Mouse (Mus musculus) liver, embryonic 15.5 days (tissue): ENCODE data around the gene Slc7a11. TPM values are rescaled to one million over a fixed set of nuclear protein-coding genes. Genes with fewer than 3 reads are reported as not detected.

Source experiments
- ATAC-seq: fragments of 200-750 bp; cut with Nextera tagmentation; 2 replicates; pipeline ENCODE4 v1.8.0; 2017; ENCODE audit warnings: moderate number of reproducible peaks, mild to moderate bottlenecking, moderate library complexity; ENCODE audit not compliant: insufficient read depth
- H3K27ac ChIP-seq: fragments of 300-500 bp; sonication (generic); replicated peaks from 2 replicates; pipeline ENCODE4 v1.5.1; 2015; ENCODE audit warnings: mild to moderate bottlenecking, inconsistent platforms
- H3K27me3 ChIP-seq: fragments of 300-500 bp; sonication (generic); 2 replicates; pipeline ENCODE4 v1.6.1; 2015; ENCODE audit warnings: mild to moderate bottlenecking, inconsistent platforms
- H3K36me3 ChIP-seq: fragments of 300-500 bp; sonication (generic); replicated peaks from 2 replicates; pipeline ENCODE4 v1.6.1; 2015; ENCODE audit warnings: moderate library complexity, mild to moderate bottlenecking, inconsistent platforms
- H3K4me1 ChIP-seq: fragments of 300-500 bp; sonication (generic); replicated peaks from 2 replicates; pipeline ENCODE4 v1.6.1; 2015; ENCODE audit warnings: inconsistent platforms
- H3K4me2 ChIP-seq: fragments of 300-500 bp; sonication (generic); 2 replicates; pipeline ENCODE4 v1.6.1; 2015; ENCODE audit warnings: moderate library complexity, mild to moderate bottlenecking, inconsistent platforms
- H3K4me3 ChIP-seq: fragments of 300-500 bp; sonication (generic); replicated peaks from 2 replicates; pipeline ENCODE4 v1.5.1; 2015; ENCODE audit warnings: mild to moderate bottlenecking, inconsistent platforms
- H3K9ac ChIP-seq: fragments of 300-500 bp; sonication (generic); 2 replicates; pipeline ENCODE4 v1.6.1; 2015; ENCODE audit warnings: moderate library complexity, mild to moderate bottlenecking, inconsistent platforms
- H3K9me3 ChIP-seq: fragments of 300-500 bp; sonication (generic); replicated peaks from 2 replicates; pipeline ENCODE4 v1.6.1; 2016; ENCODE audit warnings: inconsistent platforms
- WGBS: fragments of 180-500 bp; shearing (Covaris S2); methylation state at CpG from one replicate; pipeline ENCODE4 v1.1.7; 2015; ENCODE audit warnings: mixed read lengths; ENCODE audit not compliant: insufficient replicate concordance; 5-methylcytosine and 5-hydroxymethylcytosine counted together
- polyA plus RNA-seq: library from polyadenylated mRNA; unstranded; fragments of >200 nt; fragmentation: Nextera tagmentation; extraction: Ambion mirVana; gene quantifications from 2 replicates; pipeline ENCODE4 v1.2.1, GENCODE M21; 2015

Gene Slc7a11
- polyA plus RNA-seq: 0.13 and 0.22 TPM in 2 replicates

DNA sequence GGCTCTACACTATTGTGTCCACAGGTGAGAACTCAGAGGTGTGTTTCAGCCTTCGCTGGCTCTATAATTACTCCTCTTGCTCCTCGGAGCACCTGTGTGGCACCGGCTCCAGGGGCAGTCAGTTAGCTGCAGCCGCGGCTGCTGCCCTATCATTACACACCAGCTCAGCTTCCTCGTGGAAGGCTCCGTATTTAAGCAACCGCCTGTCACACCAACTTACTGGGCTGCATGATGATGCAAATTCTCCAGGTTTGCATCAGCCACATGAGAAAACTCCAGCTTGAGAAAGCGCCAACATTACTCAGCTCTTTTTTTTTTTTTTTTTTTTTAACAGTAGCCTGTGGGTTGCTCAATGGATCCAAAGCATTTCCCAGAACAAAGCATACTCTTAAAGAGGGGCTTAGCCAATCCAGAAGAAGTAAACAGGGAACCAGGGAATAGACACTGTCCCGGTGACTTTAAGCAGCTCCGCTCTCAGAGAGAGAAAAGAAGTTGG, at the start of gene Slc7a11:
Slc7a11 (minus strand) TSS at position 194 of the 496 bp plus-strand sequence.
- 1% methylated on average over 11 of the region's 11 CpGs for WGBS
- H3K27ac ChIP-seq: no peak within 1 kb of the TSS
- H3K4me2 ChIP-seq: peak within 1 kb of the TSS; percentile 60
- H3K36me3 ChIP-seq: no peaks in the 10 kb centered on the region
- no peaks in the 10 kb centered on the region for H3K9me3 ChIP-seq
- peak; percentile 44; the same call in 1 of the 2 replicates for ATAC-seq
- H3K4me3 ChIP-seq: peak within 1 kb of the TSS; percentile 29
- no peaks in the 10 kb centered on the region for H3K27me3 ChIP-seq
- H3K9ac ChIP-seq: no peak within 1 kb of the TSS
- no peaks in the 10 kb centered on the region; the same call in 1 of the 2 replicates for H3K4me1 ChIP-seq

DNA sequence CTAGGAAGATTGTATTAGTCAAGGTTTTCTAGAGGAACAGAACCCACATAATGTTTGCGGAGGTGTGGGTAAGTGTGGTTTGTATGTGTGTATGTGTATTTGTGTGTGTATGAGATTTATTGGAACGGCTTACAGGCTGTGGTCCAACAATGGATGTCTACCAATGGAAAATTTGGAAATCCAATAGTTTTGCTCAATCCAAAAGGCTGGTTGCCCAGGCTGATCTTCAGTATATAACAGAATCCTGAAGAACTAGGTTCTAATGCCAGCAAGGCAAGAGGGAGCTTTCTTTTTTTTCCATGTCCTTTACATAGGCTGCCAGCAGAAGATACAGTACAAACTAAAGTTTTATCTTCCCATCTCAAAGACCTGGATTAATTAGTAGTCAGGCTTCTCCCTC, 48.3 kb upstream of the Slc7a11 start:
- H3K36me3 ChIP-seq: no peaks in the 10 kb centered on the region
- no peaks in the 10 kb centered on the region for H3K4me1 ChIP-seq
- H3K4me3 ChIP-seq: no peak overlapping the region
- H3K27ac ChIP-seq: no peak overlapping the region
- H3K4me2 ChIP-seq: no peak overlapping the region
- WGBS: 55% methylated on average over 2 of the region's 2 CpGs
- H3K27me3 ChIP-seq: no peaks in the 10 kb centered on the region
- no peak for ATAC-seq
- no peaks in the 10 kb centered on the region for H3K9me3 ChIP-seq
- H3K9ac ChIP-seq: no peak overlapping the region

DNA sequence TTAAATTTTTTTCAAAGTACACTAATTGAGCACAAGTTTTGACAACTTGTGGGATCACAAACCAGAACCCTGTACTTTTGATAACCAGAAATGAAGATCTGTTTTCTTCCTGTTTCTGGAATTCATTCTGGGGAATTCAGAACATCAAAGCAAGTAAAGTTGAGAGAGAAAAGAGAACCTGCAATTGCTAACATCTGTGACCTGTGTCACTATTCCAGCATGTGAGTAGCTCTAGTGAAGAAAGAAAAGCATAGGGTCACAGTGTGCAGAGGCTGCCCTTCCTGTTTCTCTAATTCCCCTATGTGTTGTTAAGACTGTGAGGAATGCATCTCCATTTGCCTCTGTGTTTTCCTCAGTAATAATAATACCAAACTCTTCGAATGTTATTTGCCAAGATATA, 40.7 kb upstream of the Slc7a11 start:
- WGBS: 43% methylated on average over 1 of the region's 1 CpGs

DNA sequence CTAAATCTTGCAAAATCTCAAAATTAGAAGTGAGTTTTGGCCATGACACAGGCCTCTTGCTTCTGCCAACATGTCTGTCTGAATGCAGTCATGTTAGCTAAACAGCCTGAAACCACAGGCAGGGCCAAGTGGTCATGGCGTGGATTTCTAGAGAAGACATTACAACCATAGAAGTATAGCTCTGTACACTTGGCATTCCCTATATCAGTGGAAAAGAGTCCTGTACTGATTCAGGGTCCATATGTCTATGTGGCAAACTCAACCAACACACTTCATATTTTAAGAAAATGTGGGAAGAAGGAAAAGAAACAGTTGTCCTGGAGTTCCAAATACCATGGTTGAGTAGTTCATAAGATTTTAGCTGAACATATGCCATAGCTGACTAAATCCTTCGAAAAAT, 18.8 kb upstream of the Slc7a11 start:
- 52% methylated on average over 2 of the region's 2 CpGs for WGBS
- Histone ChIP-seq H3K9me3 (no peaks in the 10 kb centered on the region), H3K36me3 (no peaks in the 10 kb centered on the region), H3K27me3 (no peaks in the 10 kb centered on the region), H3K9ac (no peak overlapping the region), H3K27ac (no peak overlapping the region), H3K4me1 (no peaks in the 10 kb centered on the region), H3K4me2 (no peak overlapping the region), H3K4me3 (no peak overlapping the region)
- ATAC-seq: no peak

More for the DNA sequence above, 40.7 kb upstream of the Slc7a11 start:
- Histone ChIP-seq H3K27me3 (no peaks in the 10 kb centered on the region), H3K9ac (no peak overlapping the region), H3K4me3 (no peak overlapping the region), H3K36me3 (no peaks in the 10 kb centered on the region), H3K9me3 (no peaks in the 10 kb centered on the region), H3K27ac (no peak overlapping the region), H3K4me1 (no peaks in the 10 kb centered on the region), H3K4me2 (no peak overlapping the region)
- ATAC-seq: no peak

DNA sequence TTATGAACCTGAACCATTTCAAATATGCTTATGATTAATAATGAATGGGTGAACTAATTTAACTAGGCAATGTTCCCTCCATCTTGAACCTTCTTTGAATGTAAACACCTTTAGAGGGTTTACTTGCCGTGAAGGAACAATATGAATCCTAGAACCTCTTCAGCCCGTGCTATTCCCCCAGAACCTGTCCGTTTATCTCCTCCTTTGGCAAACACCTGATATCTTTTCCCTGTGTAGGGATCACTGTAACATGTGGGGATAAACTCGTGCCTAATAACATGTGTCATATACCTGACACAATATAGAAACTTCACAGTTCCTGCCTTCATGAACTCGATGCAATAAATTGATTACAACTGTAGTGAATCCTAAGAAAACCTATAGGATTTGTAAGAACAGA, 13.7 kb upstream of the Slc7a11 start:
- Histone ChIP-seq H3K4me3 (no peak overlapping the region), H3K9me3 (no peaks in the 10 kb centered on the region), H3K36me3 (no peaks in the 10 kb centered on the region), H3K27ac (no peak overlapping the region), H3K9ac (no peak overlapping the region), H3K4me2 (no peak overlapping the region), H3K27me3 (no peaks in the 10 kb centered on the region), H3K4me1 (no peaks in the 10 kb centered on the region)
- no peak for ATAC-seq
- 53% methylated on average over 5 of the region's 5 CpGs for WGBS

DNA sequence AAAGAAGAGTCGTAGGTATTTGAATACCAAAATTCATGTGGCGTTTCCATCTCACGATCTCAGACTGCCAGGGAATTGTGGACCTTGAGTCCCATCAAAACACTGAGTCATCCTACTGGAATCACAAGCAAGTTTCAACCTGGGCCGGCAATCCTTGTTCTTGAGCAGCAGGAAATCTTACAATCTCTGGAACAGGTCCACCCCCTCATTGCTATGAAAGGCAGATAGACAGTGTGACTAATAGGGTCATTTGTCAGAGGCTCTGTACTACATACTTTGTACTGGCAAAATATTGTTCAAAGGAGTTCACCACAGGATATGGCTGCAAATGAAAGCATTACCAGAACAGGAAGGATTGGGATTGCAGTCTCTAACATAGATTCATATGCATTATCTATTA, 13.2 kb upstream of the Slc7a11 start:
- H3K9ac ChIP-seq: no peak overlapping the region
- no peaks in the 10 kb centered on the region for H3K27me3 ChIP-seq
- H3K9me3 ChIP-seq: no peaks in the 10 kb centered on the region
- no peak overlapping the region for H3K4me3 ChIP-seq
- no peak overlapping the region for H3K27ac ChIP-seq
- WGBS: 71% methylated on average over 4 of the region's 4 CpGs
- no peak overlapping the region for H3K4me2 ChIP-seq
- ATAC-seq: no peak
- H3K36me3 ChIP-seq: no peaks in the 10 kb centered on the region
- H3K4me1 ChIP-seq: no peaks in the 10 kb centered on the region

DNA sequence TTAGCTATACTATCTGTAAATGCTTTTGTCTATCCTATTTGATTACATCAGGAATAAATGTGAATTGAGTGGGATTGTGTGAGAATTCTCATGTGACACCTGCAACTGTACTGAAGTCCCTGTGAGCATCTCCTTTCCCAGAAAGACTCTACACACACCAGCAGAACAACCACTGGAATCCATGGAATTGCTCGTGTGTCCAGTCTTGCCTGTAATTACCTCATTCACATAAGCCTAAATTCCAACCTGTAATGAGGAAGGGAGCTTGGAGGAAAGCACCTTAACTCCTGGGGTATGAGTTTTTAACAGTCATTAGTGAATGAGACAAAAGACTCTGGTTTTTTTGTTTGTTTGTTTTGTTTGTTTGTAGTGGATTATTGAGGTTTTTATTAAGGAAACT, 12.6 kb upstream of the Slc7a11 start:
- Histone ChIP-seq H3K4me2 (no peak overlapping the region), H3K27ac (no peak overlapping the region), H3K36me3 (no peaks in the 10 kb centered on the region), H3K4me3 (no peak overlapping the region), H3K27me3 (no peaks in the 10 kb centered on the region), H3K4me1 (no peaks in the 10 kb centered on the region), H3K9ac (no peak overlapping the region), H3K9me3 (no peaks in the 10 kb centered on the region)
- WGBS: 27% methylated on average over 1 of the region's 1 CpGs
- ATAC-seq: no peak

DNA sequence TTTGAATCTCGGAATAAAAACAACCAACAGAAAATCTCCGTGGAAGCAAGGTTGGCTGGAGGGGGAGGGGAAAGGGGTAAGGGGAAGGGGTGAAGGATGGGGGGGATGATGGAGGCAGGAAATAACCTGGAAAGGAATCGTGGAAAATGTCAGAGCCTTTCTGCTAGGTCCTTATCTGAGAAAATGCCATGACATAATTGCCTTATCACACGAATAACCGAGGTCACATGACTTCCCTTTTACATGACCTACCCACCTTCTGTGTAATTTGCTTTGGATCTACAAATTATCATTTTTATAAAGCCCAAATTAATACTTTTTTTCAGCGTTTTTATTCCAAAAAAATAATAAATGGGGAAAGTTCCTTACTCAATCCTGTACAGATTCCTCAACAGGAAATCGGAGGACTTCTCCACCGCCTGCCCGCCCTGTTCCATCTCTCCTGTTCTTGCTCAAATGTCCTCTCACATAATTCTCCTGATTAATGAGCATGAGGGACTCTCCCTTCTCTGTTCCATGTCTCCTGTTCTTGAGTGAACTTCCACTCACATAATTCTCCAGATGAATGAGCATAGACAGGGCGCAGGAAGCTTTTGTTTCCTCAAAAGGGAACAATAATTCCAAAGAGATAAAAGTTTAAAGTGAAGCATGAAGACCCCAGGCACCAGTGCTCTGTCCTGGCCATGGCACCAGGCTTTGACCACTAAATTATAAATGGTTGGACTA, 1.8 kb upstream of the Slc7a11 start:
- Histone ChIP-seq H3K27me3 (no peaks in the 10 kb centered on the region), H3K36me3 (no peaks in the 10 kb centered on the region), H3K4me1 (no peaks in the 10 kb centered on the region; the same call in 1 of the 2 replicates), H3K9ac (no peak overlapping the region), H3K4me3 (no peak overlapping the region), H3K27ac (no peak overlapping the region), H3K4me2 (no peak overlapping the region), H3K9me3 (no peaks in the 10 kb centered on the region)
- WGBS: 47% methylated on average over 10 of the region's 10 CpGs
- ATAC-seq: no peak

DNA sequence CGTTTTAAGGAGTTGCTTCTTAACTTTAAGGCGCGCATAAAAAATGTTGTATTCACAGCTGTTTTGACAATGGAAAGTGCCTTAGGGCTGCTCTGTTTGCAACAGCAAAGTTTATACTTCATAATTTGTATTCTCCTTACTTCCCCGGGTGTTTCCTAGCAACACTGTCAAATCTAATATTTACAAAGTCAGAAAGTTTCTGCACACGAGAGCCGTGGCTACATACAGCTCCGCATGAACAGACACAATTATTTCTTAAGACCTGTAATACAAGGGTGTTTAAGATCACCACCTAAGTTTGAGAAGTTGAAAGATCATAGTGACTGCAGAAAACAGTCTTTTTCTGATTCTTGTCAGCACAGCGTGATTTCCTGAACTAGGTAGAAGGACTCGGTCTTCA, 528 bp upstream of the Slc7a11 start:
- 25% methylated on average over 9 of the region's 9 CpGs for WGBS
- Histone ChIP-seq H3K4me2 (peak overlapping the region; percentile 60), H3K27me3 (no peaks in the 10 kb centered on the region), H3K9me3 (no peaks in the 10 kb centered on the region), H3K4me3 (peak overlapping the region; percentile 29), H3K4me1 (no peaks in the 10 kb centered on the region; the same call in 1 of the 2 replicates), H3K27ac (no peak overlapping the region), H3K9ac (no peak overlapping the region), H3K36me3 (no peaks in the 10 kb centered on the region)
- ATAC-seq: no peak

DNA sequence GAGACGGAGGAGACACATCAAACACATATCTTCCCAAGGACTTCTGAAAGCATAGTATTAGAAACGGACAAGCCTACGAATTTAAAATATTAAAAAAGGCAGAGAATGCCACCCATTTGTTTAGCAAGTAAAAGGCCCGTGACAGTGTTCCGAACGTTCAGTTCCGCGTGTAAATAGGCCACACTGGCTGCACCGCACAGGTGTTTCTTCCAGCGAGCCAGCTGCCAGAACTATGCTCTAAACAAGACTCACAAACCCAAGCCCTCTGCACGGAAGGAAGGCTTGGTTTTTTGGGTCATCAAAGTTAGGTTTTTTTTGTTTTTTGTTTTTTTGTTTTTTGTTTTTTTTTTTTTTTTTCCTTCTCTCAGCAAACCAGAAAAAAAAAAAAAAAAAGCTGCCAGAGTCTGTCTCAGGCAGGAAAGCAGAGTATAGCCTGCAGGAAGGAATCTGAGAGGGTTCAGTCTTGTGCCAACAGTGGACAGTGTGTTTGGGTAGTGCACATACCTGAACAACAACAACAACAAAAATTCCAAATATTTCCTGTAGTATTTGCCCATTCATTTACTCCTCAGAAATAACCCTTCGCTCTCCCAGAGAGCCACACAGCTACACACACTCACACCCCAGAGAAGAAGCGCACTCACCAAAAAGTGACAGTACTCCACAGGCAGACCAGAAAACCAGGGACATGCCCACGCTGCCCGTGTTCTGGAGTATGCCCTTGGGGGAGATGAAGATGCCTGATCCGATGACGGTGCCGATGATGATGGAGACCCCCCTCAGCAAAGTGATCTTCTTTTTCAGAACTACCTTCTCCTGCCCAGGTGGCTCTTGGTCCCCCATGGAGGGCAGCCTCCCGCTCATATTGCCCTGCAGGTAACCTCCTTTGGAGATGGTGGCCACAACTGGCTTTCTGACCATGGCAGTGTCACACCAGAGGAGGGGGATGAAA, 797 bp downstream of the Slc7a11 start:
- Histone ChIP-seq H3K36me3 (no peaks in the 10 kb centered on the region), H3K9me3 (no peaks in the 10 kb centered on the region), H3K4me2 (peak overlapping the region; percentile 60), H3K9ac (no peak overlapping the region), H3K4me3 (peak overlapping the region; percentile 29), H3K27me3 (no peaks in the 10 kb centered on the region), H3K4me1 (no peaks in the 10 kb centered on the region; the same call in 1 of the 2 replicates), H3K27ac (no peak overlapping the region)
- no peak for ATAC-seq
- 69% methylated on average over 19 of the region's 19 CpGs for WGBS

DNA sequence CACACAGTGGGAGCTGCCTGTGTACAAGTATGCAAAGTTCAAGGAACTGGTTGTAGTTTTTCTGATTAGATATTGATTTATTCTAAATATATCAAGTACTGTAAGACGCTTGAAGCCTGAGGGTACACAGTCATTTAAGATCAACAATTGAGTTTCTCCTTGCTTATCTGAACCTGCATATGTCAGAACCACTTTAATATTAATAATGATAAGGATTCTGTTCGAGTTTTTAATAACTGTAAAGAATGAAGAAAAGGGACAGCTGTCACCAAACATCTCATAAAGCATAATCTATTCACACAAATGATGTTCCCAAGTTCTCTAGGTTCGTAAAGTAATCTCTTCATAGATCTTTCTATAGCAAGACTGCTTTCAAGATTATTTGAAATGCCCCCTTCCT, 2.1 kb downstream of the Slc7a11 start:
- H3K27ac ChIP-seq: no peak overlapping the region
- no peaks in the 10 kb centered on the region; the same call in 1 of the 2 replicates for H3K4me1 ChIP-seq
- 32% methylated on average over 3 of the region's 3 CpGs for WGBS
- ATAC-seq: no peak
- no peaks in the 10 kb centered on the region for H3K27me3 ChIP-seq
- no peaks in the 10 kb centered on the region for H3K9me3 ChIP-seq
- no peak overlapping the region for H3K9ac ChIP-seq
- H3K4me2 ChIP-seq: no peak overlapping the region
- H3K36me3 ChIP-seq: no peaks in the 10 kb centered on the region
- no peak overlapping the region for H3K4me3 ChIP-seq
